Mouse (Mus musculus) neutrophil, adult 83 days (primary cell): Measurements from ENCODE around the gene 4930550C14Rik. TPM values are rescaled to one million over a fixed set of nuclear protein-coding genes. Genes with fewer than 3 reads are reported as not detected.

ENCODE experiments used
- total RNA-seq, 2 experiments: library from RNA; stranded (reverse); gene quantifications; one replicate each; pipeline ENCODE4 v1.2.4; 2023

4930550C14Rik gene
- not detected for total RNA-seq

DNA sequence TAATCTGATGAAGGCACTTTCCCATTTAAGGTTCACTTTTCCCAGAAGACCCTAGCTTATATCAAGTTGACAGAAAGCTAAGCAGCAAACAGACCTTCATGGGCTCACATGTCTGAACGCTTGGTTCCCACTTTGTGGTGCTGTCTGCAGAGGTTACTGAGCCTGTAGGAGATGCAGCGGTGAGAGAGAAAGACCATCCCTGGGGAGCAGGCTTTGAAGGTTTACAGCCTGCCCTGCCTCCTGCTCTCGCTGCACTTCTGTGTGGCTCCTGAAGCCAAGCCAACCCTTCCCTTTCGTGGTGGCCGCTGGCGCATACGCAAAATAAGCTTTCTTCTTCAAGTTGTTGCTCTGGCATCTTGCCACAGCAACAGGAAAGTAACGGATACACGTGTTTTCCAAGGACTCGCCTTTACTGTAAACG is at the start of gene 4930550C14Rik:
TSS of gene 4930550C14Rik (plus strand) at position 35 of the 421 bp plus-strand sequence.

DNA sequence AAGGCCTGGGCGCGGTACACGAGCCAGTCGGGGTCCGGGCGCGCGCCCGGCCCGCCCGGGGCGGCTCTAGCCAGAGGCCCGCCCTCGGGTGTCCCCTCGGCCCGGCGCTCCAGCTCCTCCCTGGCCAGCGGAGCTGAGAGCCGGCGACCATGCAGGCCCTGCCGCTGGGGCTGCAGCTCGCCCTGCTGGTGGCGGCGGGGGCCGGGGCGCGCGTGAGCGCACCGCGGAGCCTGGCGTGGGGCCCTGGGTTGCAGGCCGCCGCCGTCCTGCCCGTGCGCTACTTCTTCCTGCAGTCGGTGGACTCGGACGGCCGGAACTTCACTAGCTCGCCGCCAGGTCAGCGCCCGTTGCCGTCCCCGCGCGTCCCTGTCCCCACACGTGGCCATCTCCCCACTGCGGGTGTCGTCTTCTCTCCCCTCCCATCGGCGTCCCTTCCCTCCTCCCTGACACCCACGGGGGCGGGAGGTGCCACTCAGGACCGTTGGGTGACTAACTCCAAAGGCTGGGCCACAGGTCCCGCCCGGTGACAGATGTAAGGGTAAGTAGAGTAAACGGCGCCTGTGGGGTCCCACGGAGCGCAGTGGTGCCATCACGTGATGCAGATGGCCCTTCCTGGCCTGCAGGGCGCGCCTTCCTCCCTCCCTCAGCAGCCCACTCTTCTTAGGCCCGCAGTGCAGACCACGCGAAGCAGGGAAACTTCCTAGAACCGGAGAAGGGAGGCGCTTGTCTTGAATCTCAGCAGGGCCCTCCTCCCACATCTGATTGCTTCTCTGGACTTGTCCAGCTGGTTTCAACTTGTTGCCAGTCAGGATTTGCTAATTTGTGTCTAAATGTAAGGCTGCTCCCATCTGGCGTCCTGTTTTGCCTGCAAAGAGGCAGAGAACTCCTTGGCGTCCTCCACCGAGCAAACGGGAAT is 17.9 kb upstream of the 4930550C14Rik start, which contains the start of gene Kdelc2:
TSS of gene Kdelc2 (plus strand) at position 75 of the 916 bp plus-strand sequence.

Other genes starting within 250 kb of the 4930550C14Rik start
- 10 to 100 TPM; 10.2 to 10.9 TPM for gene Ddx10, start 154.3 kb upstream of the 4930550C14Rik start, total RNA-seq
- not detected for gene Exph5, start 100.7 kb upstream of the 4930550C14Rik start, total RNA-seq
- 1 to 10 TPM; 2.4 to 3.0 TPM for gene Kdelc2, start 18.3 kb upstream of the 4930550C14Rik start, total RNA-seq
- 1 to 10 TPM; 8.1 to 9.3 TPM for gene Atm, start 134.4 kb downstream of the 4930550C14Rik start, total RNA-seq
- gene Npat, start 134.7 kb downstream of the 4930550C14Rik start, total RNA-seq = 10 to 100 TPM; 10.4 to 12.2 TPM
- 10 to 100 TPM; 16.8 to 20.2 TPM for gene Acat1, start 208.1 kb downstream of the 4930550C14Rik start, total RNA-seq